Mouse (Mus musculus): Measurements from ENCODE around the gene Rtp1.
A peak's percentile ranks its signal among the peaks of the same experiment; 100 is the strongest.

Gene Rtp1

GRCm38 (mm10) chr16:23456534-23456933 lies 27.6 kb downstream of the Rtp1 start:
- DNase-seq, result peak; percentile 77 to 79

GRCm38 (mm10) chr16:23457338-23457737 lies 28.4 kb downstream of the Rtp1 start:
- DNase-seq, result no peak

GRCm38 (mm10) chr16:23458906-23459588 lies 30.1 kb downstream of the Rtp1 start:
- no peak for DNase-seq

GRCm38 (mm10) chr16:23463671-23464347 lies 34.9 kb downstream of the Rtp1 start:
- no peak for DNase-seq

- DNase-seq, result no peak
Measured at GRCm38 (mm10) chr16:23471551-23471950, 42.6 kb downstream of the Rtp1 start.

- no peak for DNase-seq
Measured at GRCm38 (mm10) chr16:23472046-23472445, 43.1 kb downstream of the Rtp1 start.

- no peak for DNase-seq
Measured at GRCm38 (mm10) chr16:23475651-23476050, 46.7 kb downstream of the Rtp1 start.

- DNase-seq, result no peak
Measured at GRCm38 (mm10) chr16:23476598-23476997, 47.7 kb downstream of the Rtp1 start.

GRCm38 (mm10) chr16:23479872-23480603 lies 51.1 kb downstream of the Rtp1 start:
- no peak for DNase-seq

- no peak for DNase-seq
Measured at GRCm38 (mm10) chr16:23482218-23482617, 53.3 kb downstream of the Rtp1 start.

GRCm38 (mm10) chr16:23482846-23483245 lies 53.9 kb downstream of the Rtp1 start:
- DNase-seq, result no peak

GRCm38 (mm10) chr16:23483292-23483691 lies 54.4 kb downstream of the Rtp1 start:
- no peak for DNase-seq
